Mouse (Mus musculus) kidney, postnatal 0 days (tissue): Measurements from ENCODE around the gene Dock10. TPM values are rescaled to one million over a fixed set of nuclear protein-coding genes. Genes with fewer than 3 reads are reported as not detected.

Experiments used
- ATAC-seq: fragments of 200-750 bp; cut with Nextera tagmentation; replicated peaks from 2 replicates; pipeline ENCODE4 v1.8.0; 2017; ENCODE audit warnings: low read depth, moderate number of reproducible peaks, moderate TSS enrichment, moderate library complexity; ENCODE audit not compliant: low FRiP score
- DNase-seq: peaks from one replicate; pipeline ENCODE4 v3.0.0-alpha.2; 2016; ENCODE audit warnings: low spot score
- H3K27ac ChIP-seq: fragments of 300-500 bp; sonication (generic); 2 replicates; pipeline ENCODE4 v1.5.1; 2014; ENCODE audit warnings: mild to moderate bottlenecking
- H3K27me3 ChIP-seq: fragments of 300-500 bp; sonication (generic); 2 replicates; pipeline ENCODE4 v1.6.1; 2014; ENCODE audit warnings: low read length, mixed read lengths; ENCODE audit not compliant: insufficient read depth
- H3K36me3 ChIP-seq: fragments of 300-500 bp; sonication (generic); 2 replicates; pipeline ENCODE4 v1.6.1; 2014; ENCODE audit warnings: low read length, mixed read lengths; ENCODE audit not compliant: insufficient read depth
- H3K4me1 ChIP-seq: fragments of 300-500 bp; sonication (generic); replicated peaks from 2 replicates; pipeline ENCODE4 v1.6.1; 2014; ENCODE audit warnings: antibody characterized with exemption, low read length, mixed read lengths; ENCODE audit not compliant: insufficient read depth
- H3K4me2 ChIP-seq: fragments of 300-500 bp; sonication (generic); 2 replicates; pipeline ENCODE4 v1.6.1; 2014; ENCODE audit warnings: mild to moderate bottlenecking, low read length, moderate library complexity, mixed read lengths
- H3K4me3 ChIP-seq: fragments of 300-500 bp; sonication (generic); replicated peaks from 2 replicates; pipeline ENCODE4 v1.5.1; 2014; ENCODE audit warnings: low read depth, low read length
- H3K9ac ChIP-seq: fragments of 300-500 bp; sonication (generic); 2 replicates; pipeline ENCODE4 v1.6.1; 2014; ENCODE audit warnings: low read depth, low read length
- H3K9me3 ChIP-seq: fragments of 300-500 bp; sonication (generic); replicated peaks from 2 replicates; pipeline ENCODE4 v1.6.1; 2016; ENCODE audit warnings: low read length, inconsistent platforms, mixed read lengths
- CTCF ChIP-seq: IDR thresholded peaks from 2 replicates; pipeline ENCODE4 v1.5.1; 2016; ENCODE audit warnings: antibody characterized with exemption, low read depth, mild to moderate bottlenecking, moderate library complexity
- WGBS: fragments of 180-500 bp; shearing (Covaris S2); extraction: QIAGEN DNeasy Blood & Tissue Kit; methylation state at CpG from one replicate; pipeline ENCODE4 v1.1.7; 2014; 5-methylcytosine and 5-hydroxymethylcytosine counted together
- polyA plus RNA-seq: library from polyadenylated mRNA; unstranded; fragments of >200 nt; fragmentation: Nextera tagmentation; extraction: Ambion mirVana; gene quantifications from 2 replicates; pipeline ENCODE4 v1.2.1, GENCODE M21; 2015

Gene Dock10
- polyA plus RNA-seq, 1 experiment from 2014 or later = 2.6 TPM

GRCm38 (mm10) chr1:80607546-80607945 is 150.8 kb downstream of the Dock10 start:
- Histone ChIP-seq H3K4me3 (no peak overlapping the region), H3K27me3 (no peaks in the 10 kb centered on the region), H3K36me3 (no peaks in the 10 kb centered on the region), H3K4me1 (no peaks in the 10 kb centered on the region), H3K27ac (no peak overlapping the region), H3K9ac (no peak overlapping the region), H3K4me2 (no peak overlapping the region), H3K9me3 (no peaks in the 10 kb centered on the region)
- WGBS = 61% methylated on average over 4 of the region's 4 CpGs
- ATAC-seq (no peak), DNase-seq (no peak)
- TF ChIP-seq CTCF = no peak

GRCm38 (mm10) chr1:80606131-80606754 is 152.1 kb downstream of the Dock10 start:
- Histone ChIP-seq H3K4me1 (no peaks in the 10 kb centered on the region), H3K36me3 (no peaks in the 10 kb centered on the region), H3K9me3 (no peaks in the 10 kb centered on the region), H3K27me3 (no peaks in the 10 kb centered on the region), H3K4me2 (no peak overlapping the region), H3K27ac (no peak overlapping the region), H3K9ac (no peak overlapping the region), H3K4me3 (no peak overlapping the region)
- DNase-seq (peak; percentile 24), ATAC-seq (no peak)
- TF ChIP-seq CTCF = no peak
- WGBS = 42% methylated on average over 8 of the region's 8 CpGs

- no peak for ATAC-seq
- no peaks in the 10 kb centered on the region for H3K27me3 ChIP-seq
- WGBS = 70% methylated on average over 2 of the region's 2 CpGs
- TF ChIP-seq CTCF = no peak
- no peak overlapping the region for H3K4me3 ChIP-seq
- no peak overlapping the region for H3K9ac ChIP-seq
- H3K27ac ChIP-seq = no peak overlapping the region
- no peaks in the 10 kb centered on the region for H3K4me1 ChIP-seq
- no peaks in the 10 kb centered on the region for H3K36me3 ChIP-seq
- H3K4me2 ChIP-seq = no peak overlapping the region
- no peaks in the 10 kb centered on the region for H3K9me3 ChIP-seq
- DNase-seq = no peak
Observed at GRCm38 (mm10) chr1:80604332-80604731, 154.0 kb downstream of the Dock10 start.

GRCm38 (mm10) chr1:80603081-80603480 is 155.2 kb downstream of the Dock10 start:
- H3K4me2 ChIP-seq = no peak overlapping the region
- 92% methylated on average over 2 of the region's 2 CpGs for WGBS
- no peaks in the 10 kb centered on the region for H3K9me3 ChIP-seq

GRCm38 (mm10) chr1:80583281-80583680 is 175.0 kb downstream of the Dock10 start:
- no peaks in the 10 kb centered on the region for H3K27me3 ChIP-seq
- TF ChIP-seq CTCF = no peak
- ATAC-seq = no peak
- no peak overlapping the region for H3K9ac ChIP-seq
- H3K4me3 ChIP-seq = no peak overlapping the region
- H3K4me2 ChIP-seq = no peak overlapping the region
- no peak overlapping the region for H3K27ac ChIP-seq
- no peaks in the 10 kb centered on the region for H3K9me3 ChIP-seq
- WGBS = 63% methylated on average over 5 of the region's 5 CpGs
- H3K4me1 ChIP-seq = no peaks in the 10 kb centered on the region
- DNase-seq = no peak
- H3K36me3 ChIP-seq = no peaks in the 10 kb centered on the region

More at GRCm38 (mm10) chr1:80603081-80603480, 155.2 kb downstream of the Dock10 start:
- H3K27me3 ChIP-seq = no peaks in the 10 kb centered on the region
- no peak overlapping the region for H3K27ac ChIP-seq
- H3K9ac ChIP-seq = no peak overlapping the region
- H3K4me1 ChIP-seq = no peaks in the 10 kb centered on the region
- no peak for TF ChIP-seq CTCF
- H3K36me3 ChIP-seq = no peaks in the 10 kb centered on the region
- no peak for DNase-seq
- no peak for ATAC-seq
- no peak overlapping the region for H3K4me3 ChIP-seq

DNA sequence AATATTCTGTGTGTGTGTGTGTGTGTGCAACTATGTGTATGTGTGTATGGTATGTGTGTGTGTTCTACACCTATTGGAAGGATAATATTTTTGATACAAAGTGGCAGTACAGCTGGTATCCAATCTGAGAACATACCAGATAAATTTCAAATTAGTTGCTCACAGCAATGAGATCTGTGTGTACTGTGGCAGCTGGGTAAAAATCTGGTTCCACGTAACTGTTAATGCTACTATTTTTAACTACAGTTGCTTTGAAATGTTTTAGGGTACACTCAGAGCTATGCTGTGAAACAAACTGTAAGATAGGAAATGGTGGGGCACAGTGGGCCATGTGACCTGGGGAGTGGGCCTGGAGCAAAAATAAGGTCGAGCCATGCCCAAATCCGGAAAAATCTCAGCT is 176.1 kb downstream of the Dock10 start:
- H3K27ac ChIP-seq = no peak overlapping the region
- ATAC-seq (no peak), DNase-seq (no peak)
- no peak for TF ChIP-seq CTCF
- no peak overlapping the region for H3K9ac ChIP-seq
- no peaks in the 10 kb centered on the region for H3K27me3 ChIP-seq
- WGBS = 90% methylated on average over 3 of the region's 3 CpGs
- no peak overlapping the region for H3K4me2 ChIP-seq
- H3K36me3 ChIP-seq = no peaks in the 10 kb centered on the region
- no peak overlapping the region for H3K4me3 ChIP-seq
- no peaks in the 10 kb centered on the region for H3K9me3 ChIP-seq
- no peaks in the 10 kb centered on the region for H3K4me1 ChIP-seq

DNA sequence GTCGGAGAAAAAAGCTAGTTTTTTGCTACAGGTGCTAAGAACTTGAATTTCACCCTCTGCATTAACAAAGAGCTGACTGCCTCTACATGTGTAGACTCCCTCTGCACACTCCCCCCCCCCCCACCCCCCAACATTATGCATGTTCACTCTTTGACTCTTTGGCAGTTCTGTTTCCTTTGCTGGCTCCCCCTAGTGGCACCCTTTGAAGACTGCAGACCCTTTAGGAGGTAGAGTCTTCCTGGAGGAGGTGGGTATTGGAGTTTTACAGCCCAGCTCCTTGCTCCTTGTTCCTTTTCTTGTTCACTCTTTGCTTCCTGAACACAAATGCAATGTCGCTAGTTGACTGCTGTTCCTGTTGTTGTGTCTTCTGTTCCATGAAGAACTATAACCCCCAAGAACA is 181.4 kb downstream of the Dock10 start:
- no peak for ATAC-seq
- Histone ChIP-seq H3K27ac (no peak overlapping the region), H3K4me2 (no peak overlapping the region), H3K9ac (no peak overlapping the region), H3K4me1 (no peaks in the 10 kb centered on the region), H3K4me3 (no peak overlapping the region), H3K27me3 (no peaks in the 10 kb centered on the region), H3K36me3 (no peaks in the 10 kb centered on the region), H3K9me3 (no peaks in the 10 kb centered on the region)
- peak; percentile 47; the same call in 1 of the 2 replicates for TF ChIP-seq CTCF
- 87% methylated on average over 2 of the region's 2 CpGs for WGBS
- DNase-seq = no peak
